Comparison of ENCODE assay signal across 8 mouse cellular contexts in the genomic region with DNA sequence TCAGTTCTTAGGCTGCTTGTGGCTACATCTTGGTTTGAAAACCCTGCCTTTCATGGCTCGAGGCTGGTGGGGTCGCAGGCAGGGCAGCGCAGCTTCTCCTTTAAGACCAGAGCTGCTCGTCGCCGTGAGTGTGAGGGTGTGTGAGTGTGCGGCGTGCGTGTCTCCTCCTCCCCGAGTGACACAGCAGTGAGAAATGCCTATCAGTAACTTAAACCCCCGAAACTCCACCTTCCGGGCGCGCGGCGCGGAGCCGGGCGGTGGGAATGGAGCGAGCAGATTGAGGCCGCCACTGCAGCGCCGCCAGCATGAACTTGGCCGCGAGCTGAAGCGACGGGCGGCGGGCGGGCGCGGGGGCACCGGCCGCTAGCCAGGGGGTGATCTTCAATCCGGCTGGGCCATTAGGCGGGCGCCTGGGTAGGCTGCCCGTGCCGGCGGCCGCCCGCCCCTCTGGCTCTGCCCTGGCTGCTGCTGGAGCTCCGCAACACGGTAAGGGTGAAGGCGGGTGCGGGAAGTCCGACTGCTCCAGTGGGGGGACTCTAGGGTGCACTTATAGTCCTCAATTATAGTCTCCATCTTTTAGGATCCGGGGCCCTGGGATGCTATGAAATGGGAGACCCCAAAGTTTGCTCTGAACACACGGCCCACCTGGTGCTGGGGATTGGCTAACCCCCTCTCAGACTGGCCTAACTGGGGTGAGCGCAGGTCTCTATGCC. TPM values are rescaled to one million over a fixed set of nuclear protein-coding genes. Genes with fewer than 3 reads are reported as not detected.
DNase-seq lines count a peak whose midpoint lies in the region; ATAC-seq and TF ChIP-seq lines count a peak whose summit lies in the region.

TSS of gene Mamld1 (plus strand) at position 393 of the 713 bp plus-strand sequence.

- ATAC-seq in forebrain, embryonic 15.5 days (replicated peaks) = peak; percentile 82
- peak; percentile 79 for ATAC-seq in heart, postnatal 0 days (ENCODE audit: insufficient read depth, low read depth)
- ATAC-seq in liver, embryonic 12.5 days = no peak

- no peak within 1 kb of the TSS for H3K27ac ChIP-seq in CH12.LX (ENCODE audit: insufficient read depth, low read depth)
- peak within 1 kb of the TSS; percentile 88 for H3K27ac ChIP-seq in forebrain, embryonic 15.5 days (replicated peaks)
- peak within 1 kb of the TSS; percentile 70 for H3K27ac ChIP-seq in heart, postnatal 0 days (ENCODE audit: low read depth)
- no peak within 1 kb of the TSS for H3K27ac ChIP-seq in liver, embryonic 12.5 days

- TF ChIP-seq EP300 in CH12.LX (IDR thresholded peaks at IDR 0.05; ENCODE audit: low read length) = no peak
- TF ChIP-seq EP300 in heart, postnatal 0 days (IDR thresholded peaks at IDR 0.05; ENCODE audit: low read depth) = no peak

- H3K4me3 ChIP-seq in CH12.LX (replicated peaks in 1 of 3; ENCODE audit: low read depth in 2 of 3, low read length in 2 of 3, poor library complexity in 1 of 3) = no peak within 1 kb of the TSS
- H3K4me3 ChIP-seq in forebrain, embryonic 15.5 days = peak within 1 kb of the TSS; percentile 54
- peak within 1 kb of the TSS; percentile 67 for H3K4me3 ChIP-seq in heart, postnatal 0 days (ENCODE audit: low read depth, low read length)
- peak within 1 kb of the TSS; percentile 35 for H3K4me3 ChIP-seq in liver, embryonic 12.5 days

- H3K9ac ChIP-seq in CH12.LX (ENCODE audit: insufficient read depth, low read depth) = no peak within 1 kb of the TSS
- peak within 1 kb of the TSS; percentile 62 for H3K9ac ChIP-seq in forebrain, embryonic 15.5 days (replicated peaks)
- H3K9ac ChIP-seq in heart, postnatal 0 days (replicated peaks; ENCODE audit: low read depth, low read length) = peak within 1 kb of the TSS; percentile 65
- H3K9ac ChIP-seq in liver, embryonic 12.5 days = no peak within 1 kb of the TSS

- no peaks in the 10 kb centered on the region for H3K4me1 ChIP-seq in CH12.LX (ENCODE audit: control insufficient read depth in 1 of 2, insufficient read depth in 2 of 2)
- peaks cover 3% of the 10 kb centered on the region for H3K4me1 ChIP-seq in forebrain, embryonic 15.5 days
- H3K4me1 ChIP-seq in heart, postnatal 0 days (ENCODE audit: control insufficient read depth, insufficient read depth) = 0 out of 2 replicates have a peak, but pooled peaks cover 11% of the 10 kb centered on the region
- no peaks in the 10 kb centered on the region for H3K4me1 ChIP-seq in liver, embryonic 12.5 days

- no peaks in the 10 kb centered on the region for H3K79me2 ChIP-seq in CH12.LX (replicated peaks; ENCODE audit: control insufficient read depth, extremely low read depth, insufficient read depth, poor library complexity, severe bottlenecking)

- dilution Hi-C loops in CH12.LX (cut with MboI; ENCODE audit: extremely low pct_ligation_motif_present, extremely low pct_unique_long_range_greater_than_20kb, low sequenced_read_pairs) = no loop called here

- TF ChIP-seq RAD21 in CH12.LX (IDR thresholded peaks at IDR 0.05; ENCODE audit: low read depth, low read length) = no peak

- H3K4me2 ChIP-seq in CH12.LX (ENCODE audit: insufficient read depth, low read depth, poor library complexity, severe bottlenecking) = peak within 1 kb of the TSS; percentile 40; the same call in 1 of the 2 replicates
- H3K4me2 ChIP-seq in forebrain, embryonic 15.5 days (replicated peaks) = peak within 1 kb of the TSS; percentile 85
- H3K4me2 ChIP-seq in heart, postnatal 0 days (ENCODE audit: low read depth, low read length) = peak within 1 kb of the TSS; percentile 84
- peak within 1 kb of the TSS; percentile 58 for H3K4me2 ChIP-seq in liver, embryonic 12.5 days

- 32% methylated on average over 47 of the region's 50 CpGs for WGBS in forebrain, embryonic 15.5 days
- 18% methylated on average over 36 of the region's 50 CpGs for WGBS in heart, postnatal 0 days
- WGBS in liver, embryonic 12.5 days (ENCODE audit: insufficient replicate concordance) = 7% methylated on average over 47 of the region's 50 CpGs

- H3K36me3 ChIP-seq in CH12.LX (replicated peaks in 1 of 2; ENCODE audit: control insufficient read depth in 1 of 2, insufficient read depth in 1 of 2, low read length in 1 of 2) = no peaks in the 10 kb centered on the region
- H3K36me3 ChIP-seq in forebrain, embryonic 15.5 days = no peaks in the 10 kb centered on the region
- no peaks in the 10 kb centered on the region for H3K36me3 ChIP-seq in heart, postnatal 0 days (replicated peaks; ENCODE audit: control insufficient read depth, insufficient read depth, low read length)
- H3K36me3 ChIP-seq in liver, embryonic 12.5 days = no peaks in the 10 kb centered on the region

- no peaks in the 10 kb centered on the region for H3K27me3 ChIP-seq in CH12.LX (replicated peaks)
- no peaks in the 10 kb centered on the region for H3K27me3 ChIP-seq in forebrain, embryonic 15.5 days
- no peaks in the 10 kb centered on the region for H3K27me3 ChIP-seq in heart, postnatal 0 days (ENCODE audit: control insufficient read depth, insufficient read depth, low read length)
- peaks cover 70% of the 10 kb centered on the region for H3K27me3 ChIP-seq in liver, embryonic 12.5 days (replicated peaks)

- DNase-seq in CH12.LX (ENCODE audit: extremely low read depth) = no peak
- DNase-seq in cerebellum, adult 11 months = peak; percentile 79
- peak; percentile 67 for DNase-seq in heart, postnatal 0 days (ENCODE audit: low spot score)
- peak; percentile 66 to 73 for DNase-seq in kidney, postnatal 36 days
- DNase-seq in neural tube, embryonic 10.5 days (ENCODE audit: extremely low spot score, low spot score) = peak; percentile 55
- DNase-seq in urinary bladder, postnatal 14 days (ENCODE audit: low spot score) = peak; percentile 67

- H3K9me3 ChIP-seq in CH12.LX (replicated peaks; ENCODE audit: low read length) = no peaks in the 10 kb centered on the region
- H3K9me3 ChIP-seq in forebrain, embryonic 15.5 days = no peaks in the 10 kb centered on the region
- no peaks in the 10 kb centered on the region for H3K9me3 ChIP-seq in heart, postnatal 0 days (replicated peaks; ENCODE audit: control insufficient read depth, low read length)
- H3K9me3 ChIP-seq in liver, embryonic 12.5 days (replicated peaks) = no peaks in the 10 kb centered on the region

- TF ChIP-seq CTCF in CH12.LX (conservative IDR thresholded peaks at IDR 0.05 in 1 of 2, IDR thresholded peaks at IDR 0.05 in 1 of 2; ENCODE audit: low read depth in 2 of 2, low read length in 2 of 2) = no peak
- TF ChIP-seq CTCF in heart, postnatal 0 days (IDR thresholded peaks at IDR 0.05; ENCODE audit: low read depth) = peak; percentile 5; the same call in 1 of the 2 replicates

- no peak for TF ChIP-seq POLR2A in CH12.LX (IDR thresholded peaks at IDR 0.05; ENCODE audit: low read depth, low read length)

- in situ Hi-C loops in CH12.LX (cut with MboI; ENCODE audit: low pct_ligation_motif_present, low pct_unique_long_range_greater_than_20kb, low sequenced_read_pairs) = no loop called here

TF ChIP-seq in CH12.LX, 34 proteins besides CTCF, POLR2A, EP300 and RAD21:
- TF ChIP-seq NRF1 (IDR thresholded peaks at IDR 0.05; ENCODE audit: low read depth, low read length) = no peak
- TF ChIP-seq NELFE (IDR thresholded peaks at IDR 0.05; ENCODE audit: low read depth, low read length) = no peak
- no peak for TF ChIP-seq E2F4 (IDR thresholded peaks at IDR 0.05; ENCODE audit: insufficient replicate concordance, low read depth, low read length)
- no peak for TF ChIP-seq MAX (IDR thresholded peaks at IDR 0.05; ENCODE audit: low read length)
- TF ChIP-seq MYC (IDR thresholded peaks at IDR 0.05; ENCODE audit: low read depth, low read length) = no peak
- no peak for TF ChIP-seq GABPA (IDR thresholded peaks at IDR 0.05; ENCODE audit: insufficient replicate concordance, low read depth, low read length)
- TF ChIP-seq CHD2 (IDR thresholded peaks at IDR 0.05; ENCODE audit: low read length) = no peak
- no peak for TF ChIP-seq MEF2A (IDR thresholded peaks at IDR 0.05; ENCODE audit: borderline replicate concordance, low read depth, low read length)
- TF ChIP-seq ETS1 (conservative IDR thresholded peaks at IDR 0.05; ENCODE audit: low read depth, low read length) = no peak
- no peak for TF ChIP-seq SMC3 (IDR thresholded peaks at IDR 0.05; ENCODE audit: low read depth, low read length)
- TF ChIP-seq USF1 (IDR thresholded peaks at IDR 0.05; ENCODE audit: low read depth, low read length) = no peak

RNA-seq across cellular contexts. Expression of gene Mamld1, which starts in this region (rescaled TPM):
- total RNA-seq in CH12.LX (2012; rRNA removed) (not detected in 2 replicates), CH12.LX (2014; rRNA removed) (not detected in 2 replicates)
- not detected in 2 replicates for polyA plus RNA-seq in CH12.LX (2012; ENCODE audit: insufficient read length, low read depth)
- polyA plus RNA-seq in forebrain, embryonic 15.5 days (2015; fragmentation: Nextera tagmentation; extraction: Ambion mirVana) = 4.3 and 4.7 TPM in 2 replicates
- 10.0 and 11.5 TPM in 2 replicates for total RNA-seq in heart, postnatal 0 days (2014; rRNA removed; ENCODE audit: low replicate concordance)
- 1.8 and 2.2 TPM in 2 replicates for polyA plus RNA-seq in heart, postnatal 0 days (2015; fragmentation: Nextera tagmentation; extraction: Ambion mirVana)
- 0.12 and 0.28 TPM in 2 replicates for polyA plus RNA-seq in liver, embryonic 12.5 days (2016; fragmentation: Nextera tagmentation; extraction: Ambion mirVana)

Comparison
In these comparisons a context has a peak if more than half of its experiments do, and no peak if none do; other contexts are left out.
1. RNA of gene Mamld1 (total RNA-seq): 10.0 to 11.5 TPM in heart, postnatal 0 days; not detected in CH12.LX; every median in the first group is over 10 times any median in the second.
2. H3K27ac ChIP-seq: peak in forebrain, embryonic 15.5 days (single experiment) and heart, postnatal 0 days (single experiment); none in CH12.LX (single experiment) and liver, embryonic 12.5 days (single experiment).
3. H3K4me3 ChIP-seq: peak in forebrain, embryonic 15.5 days (single experiment), heart, postnatal 0 days (single experiment) and liver, embryonic 12.5 days (single experiment); none in CH12.LX (0 of 3).
4. H3K9ac ChIP-seq: peak in forebrain, embryonic 15.5 days (single experiment) and heart, postnatal 0 days (single experiment); none in CH12.LX (single experiment) and liver, embryonic 12.5 days (single experiment).
5. Peak in every context shown above with its lines, with median percentiles within 50 percentile points of each other: H3K4me2 ChIP-seq.